Mouse (Mus musculus): ENCODE measurements around the gene Gart. TPM values are rescaled to one million over a fixed set of nuclear protein-coding genes. Genes with fewer than 3 reads are reported as not detected.

Gene Gart
- polyA plus RNA-seq, 1 experiment from 2014 or later, result 112 TPM

- Histone ChIP-seq H3K4me3 (0 out of 2 replicates have a peak overlapping the region, but pooled peaks have one; percentile 23), H3K4me1 (replicated peaks) (peaks cover 19% of the 10 kb centered on the region), H3K27me3 (ENCODE audit: insufficient read depth, poor library complexity, severe bottlenecking) (no peaks in the 10 kb centered on the region), H3K36me3 (peaks cover 36% of the 10 kb centered on the region), H3K9me3 (no peaks in the 10 kb centered on the region), H3K27ac (no peak overlapping the region)
- 83% methylated on average over 2 of the region's 2 CpGs for WGBS
- no peak for DNase-seq (ENCODE audit: low spot score)
These were observed 1.9 kb downstream of the Gart start for GRCm38 (mm10) chr16:91644901-91645300.

GRCm38 (mm10) chr16:91640171-91640570 lies 6.6 kb downstream of the Gart start:
- H3K4me3 ChIP-seq, result no peak overlapping the region
- H3K36me3 ChIP-seq, result peaks cover 83% of the 10 kb centered on the region
- H3K9me3 ChIP-seq, result no peaks in the 10 kb centered on the region
- WGBS, result 95% methylated on average over 8 of the region's 8 CpGs
- no peaks in the 10 kb centered on the region for H3K27me3 ChIP-seq (ENCODE audit: insufficient read depth, poor library complexity, severe bottlenecking)
- DNase-seq (ENCODE audit: low spot score), result no peak
- no peak overlapping the region for H3K27ac ChIP-seq
- H3K4me1 ChIP-seq (replicated peaks), result 0 out of 2 replicates have a peak, but pooled peaks cover 5% of the 10 kb centered on the region

- no peaks in the 10 kb centered on the region for H3K27me3 ChIP-seq (ENCODE audit: insufficient read depth, poor library complexity, severe bottlenecking)
- H3K4me1 ChIP-seq (replicated peaks), result 0 out of 2 replicates have a peak, but pooled peaks cover under 1% of the 10 kb centered on the region
- no peaks in the 10 kb centered on the region for H3K9me3 ChIP-seq
- WGBS, result 97% methylated on average over 2 of the region's 2 CpGs
- no peak overlapping the region for H3K4me3 ChIP-seq
- H3K36me3 ChIP-seq, result peaks cover 89% of the 10 kb centered on the region
- H3K27ac ChIP-seq, result no peak overlapping the region
- no peak for DNase-seq (ENCODE audit: low spot score)
These were observed 7.1 kb downstream of the Gart start for GRCm38 (mm10) chr16:91639636-91640035.

GRCm38 (mm10) chr16:91639161-91639560 lies 7.6 kb downstream of the Gart start:
- WGBS, result 95% methylated on average over 5 of the region's 5 CpGs
- no peaks in the 10 kb centered on the region for H3K27me3 ChIP-seq (ENCODE audit: insufficient read depth, poor library complexity, severe bottlenecking)
- no peak for DNase-seq (ENCODE audit: low spot score)
- no peaks in the 10 kb centered on the region for H3K9me3 ChIP-seq
- H3K36me3 ChIP-seq, result peaks cover 93% of the 10 kb centered on the region
- H3K27ac ChIP-seq, result no peak overlapping the region
- H3K4me1 ChIP-seq (replicated peaks), result no peaks in the 10 kb centered on the region
- no peak overlapping the region for H3K4me3 ChIP-seq

- peaks cover 98% of the 10 kb centered on the region for H3K36me3 ChIP-seq
- no peaks in the 10 kb centered on the region for H3K9me3 ChIP-seq
- H3K4me3 ChIP-seq, result no peak overlapping the region
- no peak for DNase-seq (ENCODE audit: low spot score)
- no peaks in the 10 kb centered on the region for H3K4me1 ChIP-seq (replicated peaks)
- 92% methylated on average over 12 of the region's 12 CpGs for WGBS
- no peak overlapping the region for H3K27ac ChIP-seq
- H3K27me3 ChIP-seq (ENCODE audit: insufficient read depth, poor library complexity, severe bottlenecking), result no peaks in the 10 kb centered on the region
These were observed 13.1 kb downstream of the Gart start for GRCm38 (mm10) chr16:91633641-91634040.

- Histone ChIP-seq H3K27ac (no peak overlapping the region), H3K9me3 (no peaks in the 10 kb centered on the region), H3K27me3 (ENCODE audit: insufficient read depth, poor library complexity, severe bottlenecking) (no peaks in the 10 kb centered on the region), H3K4me3 (no peak overlapping the region), H3K36me3 (peaks cover 98% of the 10 kb centered on the region), H3K4me1 (replicated peaks) (no peaks in the 10 kb centered on the region)
- no peak for DNase-seq (ENCODE audit: low spot score)
- 93% methylated on average over 7 of the region's 7 CpGs for WGBS
These were observed 13.8 kb downstream of the Gart start for GRCm38 (mm10) chr16:91632940-91633339.

GRCm38 (mm10) chr16:91632439-91632838 lies 14.3 kb downstream of the Gart start:
- no peaks in the 10 kb centered on the region for H3K9me3 ChIP-seq
- H3K36me3 ChIP-seq, result peaks cover 98% of the 10 kb centered on the region
- H3K4me3 ChIP-seq, result no peak overlapping the region
- no peaks in the 10 kb centered on the region for H3K4me1 ChIP-seq (replicated peaks)
- 93% methylated on average over 5 of the region's 5 CpGs for WGBS
- no peak overlapping the region for H3K27ac ChIP-seq
- DNase-seq (ENCODE audit: low spot score), result no peak
- no peaks in the 10 kb centered on the region for H3K27me3 ChIP-seq (ENCODE audit: insufficient read depth, poor library complexity, severe bottlenecking)

GRCm38 (mm10) chr16:91630584-91630983 lies 16.2 kb downstream of the Gart start:
- no peak overlapping the region for H3K4me3 ChIP-seq
- WGBS, result 70% methylated on average over 1 of the region's 1 CpGs
- H3K27ac ChIP-seq, result no peak overlapping the region
- no peaks in the 10 kb centered on the region for H3K4me1 ChIP-seq (replicated peaks)
- H3K9me3 ChIP-seq, result no peaks in the 10 kb centered on the region
- no peak for DNase-seq (ENCODE audit: low spot score)
- H3K36me3 ChIP-seq, result peaks cover 98% of the 10 kb centered on the region
- no peaks in the 10 kb centered on the region for H3K27me3 ChIP-seq (ENCODE audit: insufficient read depth, poor library complexity, severe bottlenecking)

GRCm38 (mm10) chr16:91629749-91630148 lies 17.0 kb downstream of the Gart start:
- no peaks in the 10 kb centered on the region for H3K27me3 ChIP-seq (ENCODE audit: insufficient read depth, poor library complexity, severe bottlenecking)
- no peak overlapping the region for H3K4me3 ChIP-seq
- peaks cover 98% of the 10 kb centered on the region for H3K36me3 ChIP-seq
- DNase-seq (ENCODE audit: low spot score), result no peak
- H3K4me1 ChIP-seq (replicated peaks), result no peaks in the 10 kb centered on the region
- H3K9me3 ChIP-seq, result no peaks in the 10 kb centered on the region
- H3K27ac ChIP-seq, result no peak overlapping the region
- WGBS, result 93% methylated on average over 4 of the region's 4 CpGs

GRCm38 (mm10) chr16:91628673-91629072 lies 18.1 kb downstream of the Gart start:
- no peak for DNase-seq (ENCODE audit: low spot score)
- Histone ChIP-seq H3K4me3 (no peak overlapping the region), H3K4me1 (replicated peaks) (no peaks in the 10 kb centered on the region), H3K36me3 (peaks cover 98% of the 10 kb centered on the region), H3K9me3 (no peaks in the 10 kb centered on the region), H3K27me3 (ENCODE audit: insufficient read depth, poor library complexity, severe bottlenecking) (no peaks in the 10 kb centered on the region), H3K27ac (no peak overlapping the region)
- WGBS, result 95% methylated on average over 3 of the region's 3 CpGs

GRCm38 (mm10) chr16:91627831-91628230 lies 18.9 kb downstream of the Gart start:
- Histone ChIP-seq H3K27ac (no peak overlapping the region), H3K36me3 (peaks cover 98% of the 10 kb centered on the region), H3K9me3 (no peaks in the 10 kb centered on the region), H3K4me3 (no peak overlapping the region), H3K27me3 (ENCODE audit: insufficient read depth, poor library complexity, severe bottlenecking) (no peaks in the 10 kb centered on the region), H3K4me1 (replicated peaks) (no peaks in the 10 kb centered on the region)
- WGBS, result 92% methylated on average over 7 of the region's 7 CpGs
- no peak for DNase-seq (ENCODE audit: low spot score)

GRCm38 (mm10) chr16:91623074-91623473 lies 23.7 kb downstream of the Gart start:
- Histone ChIP-seq H3K36me3 (peaks cover 84% of the 10 kb centered on the region), H3K4me3 (no peak overlapping the region), H3K27ac (no peak overlapping the region), H3K4me1 (replicated peaks) (peaks cover 5% of the 10 kb centered on the region; the same call in 1 of the 2 replicates), H3K27me3 (ENCODE audit: insufficient read depth, poor library complexity, severe bottlenecking) (peaks cover 3% of the 10 kb centered on the region), H3K9me3 (no peaks in the 10 kb centered on the region)
- WGBS, result 92% methylated on average over 9 of the region's 9 CpGs
- DNase-seq (ENCODE audit: low spot score), result no peak

GRCm38 (mm10) chr16:91620991-91621390 lies 25.8 kb downstream of the Gart start:
- DNase-seq (ENCODE audit: low spot score), result no peak
- peaks cover 11% of the 10 kb centered on the region for H3K27me3 ChIP-seq (ENCODE audit: insufficient read depth, poor library complexity, severe bottlenecking)
- H3K4me3 ChIP-seq, result no peak overlapping the region
- 92% methylated on average over 11 of the region's 11 CpGs for WGBS
- H3K4me1 ChIP-seq (replicated peaks), result peaks cover 7% of the 10 kb centered on the region; the same call in 1 of the 2 replicates
- H3K9me3 ChIP-seq, result no peaks in the 10 kb centered on the region
- H3K27ac ChIP-seq, result no peak overlapping the region
- peaks cover 64% of the 10 kb centered on the region for H3K36me3 ChIP-seq

- H3K9me3 ChIP-seq, result no peaks in the 10 kb centered on the region
- 92% methylated on average over 5 of the region's 5 CpGs for WGBS
- peaks cover 56% of the 10 kb centered on the region for H3K36me3 ChIP-seq
- peaks cover 11% of the 10 kb centered on the region for H3K27me3 ChIP-seq (ENCODE audit: insufficient read depth, poor library complexity, severe bottlenecking)
- H3K27ac ChIP-seq, result no peak overlapping the region
- H3K4me3 ChIP-seq, result no peak overlapping the region
- H3K4me1 ChIP-seq (replicated peaks), result peaks cover 7% of the 10 kb centered on the region; the same call in 1 of the 2 replicates
- no peak for DNase-seq (ENCODE audit: low spot score)
These were observed 26.6 kb downstream of the Gart start for GRCm38 (mm10) chr16:91620185-91620584.
